Mouse (Mus musculus): ENCODE data around the gene Map3k19. TPM values are rescaled to one million over a fixed set of nuclear protein-coding genes. Genes with fewer than 3 reads are reported as not detected.

The Map3k19 gene
- total and polyA plus RNA-seq, 3 experiments, result 0.10 to 0.41 TPM; not detected in 1

- peak; percentile 99 to 100 for DNase-seq
- Histone ChIP-seq H3K4me1 (ENCODE audit: control insufficient read depth, insufficient read depth, low read length) (peaks cover 3% of the 10 kb centered on the region), H3K9ac (ENCODE audit: low read depth, low read length) (peak within 1 kb of the TSS; percentile 73), H3K4me3 (peak within 1 kb of the TSS; percentile 98), H3K36me3 (ENCODE audit: control insufficient read depth, insufficient read depth, low read length) (peaks cover 14% of the 10 kb centered on the region), H3K79me2 (replicated peaks; ENCODE audit: control insufficient read depth, insufficient read depth, low read length) (peaks cover 2% of the 10 kb centered on the region; the same call in 1 of the 2 replicates), H3K27ac (peak within 1 kb of the TSS; percentile 98), H3K27me3 (ENCODE audit: control insufficient read depth, insufficient read depth, low read length) (no peaks in the 10 kb centered on the region)
- under 1% methylated on average over 63 of the region's 63 CpGs for WGBS
- intact Hi-C loops (cut with DNase I), result loop anchor here (5.0 to 10.0 kb wide), 3 partner anchors 93 to 569 kb away; partner anchors contain the start of genes Mgat5, R3hdm1, Rab3gap1 and Zranb3
- TF ChIP-seq CTCF (IDR thresholded peaks at IDR 0.05) (peak; percentile 43), EP300 (IDR thresholded peaks at IDR 0.05; ENCODE audit: insufficient read depth, low read depth, low read length) (peak; percentile 66), POLR2A (IDR thresholded peaks at IDR 0.05; ENCODE audit: insufficient read depth, low read depth, low read length) (peak; percentile 90)
Measured at GRCm38 (mm10) chr1:127773803-127774500, 80.9 kb downstream of the Map3k19 start, which contains the start of gene Ccnt2. Gene Ccnt2, plus strand, starts transcription at chr1:127774164.

DNA sequence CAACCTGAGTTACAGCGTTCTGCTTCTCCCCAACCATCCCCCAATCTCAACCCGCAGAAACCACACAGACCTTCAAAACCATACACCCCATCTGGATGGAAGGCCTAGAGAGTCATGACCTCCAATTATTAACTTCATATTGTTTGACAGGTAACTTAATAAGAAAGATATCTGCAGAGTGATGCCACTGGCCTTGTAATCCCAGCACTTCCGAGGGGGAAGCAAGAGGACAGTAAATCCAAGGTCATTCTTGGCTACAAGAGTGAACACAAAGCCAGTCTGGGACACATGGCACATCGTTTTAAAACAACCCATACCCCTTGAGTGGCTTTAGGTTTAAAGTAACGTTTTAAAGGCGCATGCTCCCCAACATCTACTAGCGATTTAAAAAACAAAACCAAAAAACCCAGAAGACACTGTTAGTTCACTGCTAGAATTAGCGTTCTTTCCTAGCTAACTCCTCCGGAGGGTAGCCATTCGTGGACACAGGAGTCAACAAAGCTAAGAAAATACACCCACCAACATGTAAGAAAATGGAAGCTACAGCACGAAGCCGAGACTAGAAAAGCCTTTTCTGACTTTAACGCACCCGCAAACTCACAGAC is 81.5 kb downstream of the Map3k19 start:
- under 1% methylated on average over 14 of the region's 14 CpGs for WGBS
- intact Hi-C loops (cut with DNase I), result loop anchor here (5.0 to 10.0 kb wide), 3 partner anchors 94 to 568 kb away; partner anchors contain the start of genes Mgat5, R3hdm1, Rab3gap1 and Zranb3
- peaks cover 3% of the 10 kb centered on the region for H3K4me1 ChIP-seq (ENCODE audit: control insufficient read depth, insufficient read depth, low read length)
- peak overlapping the region; percentile 73 for H3K9ac ChIP-seq (ENCODE audit: low read depth, low read length)
- H3K4me3 ChIP-seq, result peak overlapping the region; percentile 98
- H3K27ac ChIP-seq, result peak overlapping the region; percentile 83
- no peaks in the 10 kb centered on the region for H3K27me3 ChIP-seq (ENCODE audit: control insufficient read depth, insufficient read depth, low read length)
- H3K36me3 ChIP-seq (ENCODE audit: control insufficient read depth, insufficient read depth, low read length), result peaks cover 14% of the 10 kb centered on the region
- no peak for TF ChIP-seq CTCF (IDR thresholded peaks at IDR 0.05)
- no peak for TF ChIP-seq POLR2A (IDR thresholded peaks at IDR 0.05; ENCODE audit: insufficient read depth, low read depth, low read length)
- TF ChIP-seq EP300 (IDR thresholded peaks at IDR 0.05; ENCODE audit: insufficient read depth, low read depth, low read length), result no peak
- no peak for DNase-seq
- H3K79me2 ChIP-seq (replicated peaks; ENCODE audit: control insufficient read depth, insufficient read depth, low read length), result peaks cover 2% of the 10 kb centered on the region; the same call in 1 of the 2 replicates

DNA sequence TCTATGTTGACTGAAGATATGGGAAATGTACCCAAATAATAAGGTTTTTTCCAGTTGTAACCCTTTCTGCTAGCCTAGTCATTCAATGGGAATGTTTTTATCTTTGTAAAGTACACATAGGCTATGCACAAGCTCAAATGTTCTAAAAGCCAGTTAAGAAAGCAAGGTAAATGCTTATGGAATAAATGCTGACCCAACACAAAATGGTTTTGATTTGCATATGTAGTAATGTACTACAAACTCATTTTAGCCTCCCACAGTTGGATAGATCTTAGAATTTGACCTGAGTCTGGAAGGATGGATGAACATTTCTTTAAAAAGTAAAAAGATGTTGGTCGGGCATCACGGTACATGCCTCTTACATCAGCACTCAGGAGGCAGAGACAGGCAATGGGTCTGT is 88.1 kb downstream of the Map3k19 start:
- H3K27ac ChIP-seq, result no peak overlapping the region
- TF ChIP-seq POLR2A (IDR thresholded peaks at IDR 0.05; ENCODE audit: insufficient read depth, low read depth, low read length), result no peak
- TF ChIP-seq CTCF (IDR thresholded peaks at IDR 0.05), result no peak
- no peak for TF ChIP-seq EP300 (IDR thresholded peaks at IDR 0.05; ENCODE audit: insufficient read depth, low read depth, low read length)
- H3K4me1 ChIP-seq (ENCODE audit: control insufficient read depth, insufficient read depth, low read length), result no peaks in the 10 kb centered on the region
- H3K36me3 ChIP-seq (ENCODE audit: control insufficient read depth, insufficient read depth, low read length), result no peaks in the 10 kb centered on the region
- H3K27me3 ChIP-seq (ENCODE audit: control insufficient read depth, insufficient read depth, low read length), result no peaks in the 10 kb centered on the region
- H3K4me3 ChIP-seq, result no peak overlapping the region
- intact Hi-C loops (cut with DNase I), result loop anchor here (5.0 kb wide), 1 partner anchor 69 kb away; no protein-coding TSS in a partner anchor
- H3K9ac ChIP-seq (ENCODE audit: low read depth, low read length), result no peak overlapping the region
- no peaks in the 10 kb centered on the region for H3K79me2 ChIP-seq (replicated peaks; ENCODE audit: control insufficient read depth, insufficient read depth, low read length)
- no peak for DNase-seq
- 90% methylated on average over 2 of the region's 2 CpGs for WGBS

- H3K9ac ChIP-seq (ENCODE audit: low read depth, low read length), result no peak overlapping the region
- DNase-seq, result no peak
- TF ChIP-seq EP300 (IDR thresholded peaks at IDR 0.05; ENCODE audit: insufficient read depth, low read depth, low read length) (no peak), CTCF (IDR thresholded peaks at IDR 0.05) (peak; percentile 58)
- H3K36me3 ChIP-seq (ENCODE audit: control insufficient read depth, insufficient read depth, low read length), result no peaks in the 10 kb centered on the region
- no peaks in the 10 kb centered on the region for H3K79me2 ChIP-seq (replicated peaks; ENCODE audit: control insufficient read depth, insufficient read depth, low read length)
- H3K27ac ChIP-seq, result no peak overlapping the region
- WGBS, result 57% methylated on average over 2 of the region's 2 CpGs
- H3K4me3 ChIP-seq, result no peak overlapping the region
- H3K27me3 ChIP-seq (ENCODE audit: control insufficient read depth, insufficient read depth, low read length), result no peaks in the 10 kb centered on the region
- intact Hi-C loops (cut with DNase I), result loop anchor here (1.0 to 5.0 kb wide), 2 partner anchors 68 to 265 kb away; no protein-coding TSS in a partner anchor
- no peaks in the 10 kb centered on the region for H3K4me1 ChIP-seq (ENCODE audit: control insufficient read depth, insufficient read depth, low read length)
Measured at GRCm38 (mm10) chr1:127765468-127765867, 89.4 kb downstream of the Map3k19 start.

Other genes starting within 250 kb of the Map3k19 start
- 1 to 10 TPM; 5.2 to 6.5 TPM for gene Tmem163, start 175.5 kb downstream of the Map3k19 start, total RNA-seq (2021)
- 18.3 and 21.6 TPM in 2 replicates for gene Tmem163, start 175.5 kb downstream of the Map3k19 start, polyA plus RNA-seq (2012; rRNA removed)
- under 1 TPM; 0.10 to 0.43 TPM for gene Acmsd, start 125.6 kb downstream of the Map3k19 start, total RNA-seq (2021)
- gene Acmsd, start 125.6 kb downstream of the Map3k19 start, polyA plus RNA-seq (2012; rRNA removed), result 0.08 TPM in 1 of 2 replicates, not detected in the other
- gene Ccnt2, start 80.9 kb downstream of the Map3k19 start, total RNA-seq (2021), result 10 to 100 TPM; 20.6 to 21.6 TPM
- 17.2 and 33.6 TPM in 2 replicates for gene Ccnt2, start 80.9 kb downstream of the Map3k19 start, polyA plus RNA-seq (2012; rRNA removed)
- 10 to 100 TPM; 34.1 to 36.2 TPM for gene Rab3gap1, start 13.7 kb upstream of the Map3k19 start, total RNA-seq (2021)
- gene Rab3gap1, start 13.7 kb upstream of the Map3k19 start, polyA plus RNA-seq (2012; rRNA removed), result 11.4 and 19.4 TPM in 2 replicates
- gene Zranb3, start 248.0 kb upstream of the Map3k19 start, total RNA-seq (2021), result 1 to 10 TPM; 4.8 to 5.0 TPM
- 1.00 and 1.6 TPM in 2 replicates for gene Zranb3, start 248.0 kb upstream of the Map3k19 start, polyA plus RNA-seq (2012; rRNA removed)
- 10 to 100 TPM; 47.8 to 54.5 TPM for gene R3hdm1, start 248.3 kb upstream of the Map3k19 start, total RNA-seq (2021)
- 33.1 and 33.9 TPM in 2 replicates for gene R3hdm1, start 248.3 kb upstream of the Map3k19 start, polyA plus RNA-seq (2012; rRNA removed)

Data from heart, adult 2 months (tissue).